Mouse (Mus musculus): ENCODE data around the gene Gm49352.
"Not testable (repeated sequence)": the region's sequence is repeated elsewhere in the genome, so short reads cannot be mapped to it uniquely, and the experiment has no call there.

Gene Gm49352

GRCm38 (mm10) chr13:61568074-61568473, at the start of gene Gm49352:
Gene Gm49352, minus strand, starts transcription at chr13:61568174.
- not testable (repeated sequence) for DNase-seq (ENCODE audit: low read depth, low spot score)

- no peak for DNase-seq (ENCODE audit: low read depth, low spot score)
These were observed 2.1 kb upstream of the Gm49352 start, which contains the start of gene Cts3 for GRCm38 (mm10) chr13:61570027-61570426. Gene Cts3, minus strand, starts transcription at chr13:61570127.

GRCm38 (mm10) chr13:61541631-61542030, 26.3 kb downstream of the Gm49352 start, which contains the start of gene Ctsm:
Gene Ctsm, minus strand, starts transcription at chr13:61541839.
- no peak for DNase-seq (ENCODE audit: low read depth, low spot score)
